Mouse (Mus musculus): Measurements from ENCODE around the gene Ndel1.

DNA sequence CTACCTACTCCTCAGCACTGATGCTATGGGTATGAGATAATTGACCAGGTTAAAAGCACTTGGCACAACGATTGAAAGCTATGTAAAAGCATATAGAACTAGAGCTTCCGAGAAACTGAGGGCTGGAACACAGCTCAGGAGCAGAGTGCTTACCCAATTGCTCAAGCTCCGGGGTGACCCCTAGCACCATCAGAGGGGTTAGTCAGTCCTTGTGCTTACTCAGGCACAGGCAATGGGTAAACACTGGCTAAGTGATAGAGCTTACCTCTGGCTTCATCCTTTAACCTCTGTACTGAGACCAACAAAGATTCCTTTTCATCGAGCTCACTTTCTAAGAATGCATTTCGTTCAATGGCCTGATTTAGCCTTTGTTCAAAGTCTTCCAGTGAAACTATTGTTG, 32.1 kb downstream of the Ndel1 start:
- TF ChIP-seq CTCF (IDR thresholded peaks at IDR 0.05; ENCODE audit: control insufficient read depth, insufficient read depth, low read length) (no peak), POLR2A (IDR thresholded peaks at IDR 0.05; ENCODE audit: borderline replicate concordance, control insufficient read depth, low read depth, low read length) (no peak)

All from bone marrow, adult 2 months (tissue).